Mouse (Mus musculus) stomach, postnatal 0 days (tissue): ENCODE measurements at regions not wholly inside any gene's neighbourhood (a gene's known extent, or its start where the extent isn't known, plus 50 kb on each side); places are given as distances from the start of the nearest gene placed in this dataset.

Source experiments
- CTCF ChIP-seq: IDR thresholded peaks from 2 replicates; pipeline ENCODE4 v1.5.1; 2016; ENCODE audit warnings: antibody characterized with exemption, low read depth, mild to moderate bottlenecking, moderate library complexity
- EP300 ChIP-seq: optimal IDR thresholded peaks from 2 replicates; pipeline ENCODE3; 2016; ENCODE audit warnings: antibody characterized with exemption

- TF ChIP-seq CTCF (no peak), EP300 (no peak)
Observed at GRCm38 (mm10) chr2:172648072-172648471, 98.7 kb downstream of the Tfap2c start.
